Mouse (Mus musculus): Measurements from ENCODE around the gene Chga. TPM values are rescaled to one million over a fixed set of nuclear protein-coding genes. Genes with fewer than 3 reads are reported as not detected.

Gene Chga
- polyA plus RNA-seq, 3 experiments from 2014 or later = 0.47 TPM; not detected in 2

GRCm38 (mm10) chr12:102600345-102600744 lies 45.6 kb downstream of the Chga start:
- no peak for ATAC-seq

DNA sequence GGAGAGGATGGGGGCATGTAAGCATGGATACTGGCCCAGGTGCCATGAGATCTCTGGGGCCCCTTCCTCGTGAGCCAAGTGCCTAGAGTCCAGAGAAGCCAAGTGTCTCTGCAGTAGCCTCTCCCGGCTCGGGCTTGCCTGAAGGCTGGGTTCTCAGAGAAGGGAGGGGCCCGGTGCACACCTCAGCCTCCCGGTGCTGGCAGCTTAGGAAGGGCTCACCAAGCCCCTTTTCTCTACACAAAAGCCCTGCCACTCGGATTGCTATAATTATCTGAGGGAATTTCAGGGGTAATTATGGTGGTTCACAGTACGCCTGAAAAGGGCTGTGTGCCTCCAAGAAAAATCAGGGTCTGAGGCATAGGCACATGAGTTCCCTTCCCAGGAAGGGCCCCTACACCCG lies 47.1 kb downstream of the Chga start:
- ATAC-seq = no peak

DNA sequence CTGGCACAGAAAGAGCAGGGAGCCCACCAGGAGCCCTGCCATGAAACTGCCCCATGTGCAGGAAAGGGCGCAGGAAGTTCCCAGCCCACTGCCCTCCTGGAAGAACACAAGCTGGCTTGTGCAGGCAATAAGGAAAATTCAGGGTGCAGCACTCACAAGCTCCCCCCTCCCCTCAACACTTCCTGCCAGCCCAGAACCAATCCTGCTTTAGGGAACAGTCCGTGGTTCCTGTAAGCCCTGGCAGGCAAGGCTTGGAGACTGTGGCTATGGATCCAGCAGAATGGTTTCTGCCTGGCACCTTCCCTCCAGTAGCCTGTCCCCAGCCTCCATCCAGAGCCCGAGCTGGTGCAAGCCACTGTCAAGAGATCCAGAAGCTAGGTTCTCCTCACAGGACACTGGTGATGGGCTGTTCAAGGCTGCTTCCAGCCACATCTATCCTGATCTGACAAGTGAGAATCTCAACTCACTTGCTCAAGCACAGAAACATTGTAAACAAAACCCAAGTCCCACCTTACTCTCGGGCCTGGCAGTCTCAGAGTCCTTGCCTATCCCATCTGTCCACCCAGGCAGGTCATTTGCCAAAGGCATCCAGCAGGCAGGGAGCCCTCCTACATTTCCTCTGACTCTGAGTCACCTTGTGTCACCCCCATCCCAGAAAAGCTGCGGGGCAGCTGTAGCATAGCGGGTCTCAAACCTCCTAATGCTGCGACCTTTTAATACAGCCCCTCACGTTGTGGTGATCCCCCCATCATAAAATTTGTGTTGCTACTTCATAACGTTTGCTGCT lies 47.7 kb downstream of the Chga start:
- no peak for ATAC-seq

DNA sequence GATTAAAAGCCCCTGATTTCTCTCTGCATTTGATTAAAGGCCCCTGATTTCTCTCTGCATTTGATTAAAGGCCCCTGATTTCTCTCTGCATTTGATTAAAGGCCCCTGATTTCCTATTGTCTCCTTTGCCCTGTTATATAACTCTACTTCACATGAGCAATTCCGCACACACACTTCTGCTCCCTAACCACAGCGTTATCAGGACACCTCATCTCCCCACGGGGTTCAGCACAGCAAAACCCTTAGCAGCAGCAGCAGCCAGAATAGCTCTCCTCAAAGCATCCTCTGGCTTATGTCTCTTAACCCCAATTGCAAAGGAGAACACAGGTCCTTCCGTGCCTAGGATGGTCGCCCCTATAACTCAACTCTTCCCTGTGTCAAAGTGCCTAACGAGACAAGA lies 50.8 kb downstream of the Chga start:
- ATAC-seq = peak; percentile 70

- ATAC-seq = no peak
Measured at GRCm38 (mm10) chr12:102607066-102607465, 52.3 kb downstream of the Chga start.

DNA sequence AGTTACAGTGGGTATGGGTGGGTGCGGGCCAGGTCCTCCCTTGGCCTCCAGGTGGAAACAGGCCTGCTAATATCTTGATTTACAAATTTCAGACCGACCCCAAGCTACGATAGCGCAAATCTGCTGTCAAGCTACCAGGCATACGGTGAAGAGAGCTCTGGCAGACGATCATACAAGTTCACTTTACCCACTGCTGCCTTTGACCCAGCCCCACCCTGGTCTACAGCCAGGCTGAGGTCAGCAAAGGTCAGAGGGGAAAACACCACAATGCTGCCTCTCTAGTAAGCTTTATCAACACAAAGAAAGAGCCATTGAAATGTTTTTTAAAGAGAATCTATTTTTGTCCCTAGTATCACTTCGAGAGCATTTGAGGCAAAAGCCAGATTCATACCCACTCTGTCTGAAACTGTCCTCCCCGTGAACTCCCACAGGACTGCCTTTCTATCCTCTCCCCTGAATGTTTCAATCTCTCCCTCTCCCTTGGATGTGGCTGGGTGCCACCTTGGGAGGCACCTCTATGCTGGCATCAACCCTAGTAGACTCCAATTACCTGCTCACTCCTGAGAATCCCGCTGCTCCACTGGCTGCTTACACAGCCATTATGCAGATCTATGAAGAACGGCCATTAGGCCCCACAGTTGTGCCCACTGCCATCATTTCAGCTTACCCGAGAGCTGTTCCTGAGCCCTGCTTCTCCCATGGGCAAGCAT lies 53.2 kb downstream of the Chga start:
- ATAC-seq = no peak

DNA sequence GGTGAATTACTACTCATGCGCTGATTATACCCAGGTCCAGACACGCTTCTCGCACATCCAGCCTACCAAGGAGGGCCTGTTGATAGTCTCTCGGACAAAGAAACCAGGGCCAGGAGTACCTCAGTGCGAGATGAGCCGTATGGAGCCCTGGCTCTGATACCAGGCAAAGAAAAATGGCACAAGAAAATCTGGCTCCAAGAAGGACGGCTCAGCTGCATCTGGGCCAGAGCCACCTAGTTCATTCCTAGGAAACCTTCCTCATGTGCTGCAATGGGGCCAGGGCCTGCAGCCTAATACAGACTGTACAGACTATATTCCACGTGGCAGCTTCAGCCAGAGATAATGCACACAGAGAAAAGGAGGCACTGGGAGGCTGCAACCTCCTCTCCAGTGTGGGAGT lies 56.2 kb downstream of the Chga start:
- ATAC-seq = no peak

DNA sequence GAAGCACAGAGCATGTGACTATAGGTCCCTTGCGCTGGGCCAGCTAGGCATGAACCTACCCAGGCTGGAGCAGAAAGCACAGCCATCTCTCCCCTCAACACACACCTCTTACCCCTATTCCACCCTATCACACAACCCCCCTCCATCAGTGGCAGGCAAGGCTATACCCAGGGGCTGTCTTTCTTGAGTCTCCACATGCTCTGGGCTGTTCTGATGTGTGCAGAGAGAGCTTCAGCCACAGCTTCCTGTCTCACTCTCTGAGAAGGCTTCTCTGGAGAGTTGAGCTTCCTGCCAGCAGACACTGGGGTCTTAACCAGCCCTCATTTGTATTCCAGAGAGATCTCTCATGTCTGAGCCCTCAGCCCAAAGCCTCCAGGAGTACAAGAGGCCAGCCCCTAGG lies 57.7 kb downstream of the Chga start:
- ATAC-seq = peak; percentile 97

GRCm38 (mm10) chr12:102613411-102613810 lies 58.6 kb downstream of the Chga start:
- ATAC-seq = no peak

Other genes starting within 250 kb of the Chga start
- 10 to 100 TPM; 14.6 to 15.5 (median 15.4) TPM for gene Lgmn, start 115.2 kb upstream of the Chga start, polyA plus RNA-seq (2017; shearing (Covaris generic))
- 10 to 100 TPM; 24.8 to 26.8 (median 25.1) TPM for gene Golga5, start 85.8 kb upstream of the Chga start, polyA plus RNA-seq (2017; shearing (Covaris generic))
- gene Itpk1, start 150.0 kb downstream of the Chga start, polyA plus RNA-seq (2017; shearing (Covaris generic)) = 10 to 100 TPM; 13.4 to 31.0 (median 14.1) TPM
- gene Moap1, start 188.7 kb downstream of the Chga start, polyA plus RNA-seq (2017; shearing (Covaris generic)) = 1 to 10 TPM; 4.7 to 6.9 (median 6.2) TPM
- 10 to 100 TPM in 1 of 3 experiments, 1 to 10 TPM in 2; 7.7 to 10.5 (median 9.7) TPM for gene Tmem251, start 188.8 kb downstream of the Chga start, polyA plus RNA-seq (2017; shearing (Covaris generic))
- not detected for gene Gm28051, start 202.8 kb downstream of the Chga start, polyA plus RNA-seq (2017; shearing (Covaris generic))
- gene Gon7, start 202.8 kb downstream of the Chga start, polyA plus RNA-seq (2017; shearing (Covaris generic)) = 10 to 100 TPM; 25.6 to 36.4 (median 26.0) TPM
- 10 to 100 TPM; 22.6 to 27.0 (median 23.5) TPM for gene Ubr7, start 203.0 kb downstream of the Chga start, polyA plus RNA-seq (2017; shearing (Covaris generic))
- gene Gm20604, start 203.7 kb downstream of the Chga start, polyA plus RNA-seq (2017; shearing (Covaris generic)) = 10 to 100 TPM in 1 of 3 experiments, 1 to 10 TPM in 2; 6.8 to 11.4 (median 8.3) TPM

Data from inflammation-experienced regulatory T-cells, adult 6 months (primary cell).